Mouse (Mus musculus): ENCODE results near the gene Ppp2r5a.
A peak's percentile ranks its signal among the peaks of the same experiment; 100 is the strongest.

Gene Ppp2r5a

DNA sequence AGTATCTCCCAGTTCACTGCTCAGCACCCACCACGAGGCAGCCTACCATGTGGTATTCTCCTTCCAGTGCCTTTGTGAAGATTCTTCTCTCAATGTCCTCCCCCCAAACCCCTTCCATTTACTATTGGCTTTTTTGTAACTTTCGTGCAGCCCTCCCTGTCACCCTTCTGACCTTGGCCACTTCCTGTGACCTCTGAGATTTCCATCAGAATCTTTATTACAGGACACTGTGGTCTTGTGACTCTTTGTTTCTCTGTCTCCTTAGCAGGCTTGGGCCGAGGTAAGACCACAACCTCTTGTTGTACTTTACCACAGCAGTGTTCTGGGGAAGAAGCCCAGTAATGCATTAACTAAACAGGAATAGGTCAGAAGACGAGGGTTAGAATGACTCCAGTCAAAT is 15.9 kb upstream of the Ppp2r5a start:
- DNase-seq (ENCODE audit: low read depth, low spot score) = peak; percentile 46

- DNase-seq (ENCODE audit: low read depth, low spot score) = no peak
Observed at GRCm38 (mm10) chr1:191417111-191417510, 14.0 kb upstream of the Ppp2r5a start.

DNA sequence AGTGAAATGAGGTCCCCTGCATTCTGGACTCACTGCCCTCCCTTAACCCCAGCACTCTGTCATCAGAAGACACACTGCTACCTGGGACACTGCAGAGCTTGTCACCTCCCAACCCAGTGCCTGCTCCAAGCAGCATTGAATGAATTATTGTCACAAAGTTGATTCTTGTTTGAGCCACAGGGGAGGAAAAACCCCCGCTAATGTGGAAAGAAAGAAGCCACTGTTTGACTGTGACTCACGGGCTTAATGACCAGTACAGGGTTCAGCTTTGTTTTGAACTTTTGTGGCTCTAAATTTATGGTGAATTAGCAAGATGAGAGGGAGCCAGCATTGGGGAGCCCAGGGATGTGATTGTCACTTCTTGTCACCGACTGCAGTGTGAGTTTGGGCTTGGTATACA is 13.5 kb upstream of the Ppp2r5a start:
- DNase-seq (ENCODE audit: low read depth, low spot score) = no peak

- DNase-seq (ENCODE audit: low read depth, low spot score) = no peak
Observed at GRCm38 (mm10) chr1:191414432-191414831, 11.4 kb upstream of the Ppp2r5a start.

- no peak for DNase-seq (ENCODE audit: low read depth, low spot score)
Observed at GRCm38 (mm10) chr1:191413691-191414415, 10.8 kb upstream of the Ppp2r5a start.

DNA sequence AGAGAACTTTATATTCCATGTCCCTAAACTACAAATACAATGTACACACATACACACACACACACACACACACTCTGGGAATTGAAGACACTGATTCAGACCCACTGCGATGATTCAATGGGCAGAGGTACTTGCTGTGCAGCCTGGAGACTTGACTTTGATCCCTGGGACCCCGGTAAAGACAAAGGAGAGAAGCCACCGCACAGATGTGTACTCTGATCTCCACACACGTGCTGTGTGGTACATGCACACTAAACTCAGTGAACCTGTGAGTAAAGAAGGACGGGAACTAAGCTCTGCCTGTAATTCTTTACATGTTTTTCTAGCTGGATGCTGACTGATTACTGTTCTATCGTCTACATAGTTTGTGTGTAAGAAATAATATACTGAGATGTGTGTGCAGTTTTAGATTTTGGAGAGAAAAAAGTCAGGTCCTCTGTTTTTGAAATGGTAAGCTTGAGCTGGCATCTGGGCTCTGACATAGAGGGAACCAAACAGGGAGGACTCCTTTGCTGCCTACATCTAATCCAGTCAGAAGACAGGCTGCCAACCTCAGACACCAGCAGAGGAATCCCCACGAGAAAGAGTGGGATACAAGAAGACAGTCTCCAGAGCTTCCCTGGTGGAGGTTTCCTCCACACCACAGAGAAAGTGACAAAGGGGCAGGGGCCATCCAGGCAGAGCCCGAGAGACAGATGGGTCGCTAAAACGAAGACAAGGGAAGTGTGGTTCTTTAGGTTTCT is 7.4 kb upstream of the Ppp2r5a start:
- no peak for DNase-seq (ENCODE audit: low read depth, low spot score)

GRCm38 (mm10) chr1:191407246-191407645 is 4.2 kb upstream of the Ppp2r5a start:
- DNase-seq (ENCODE audit: low read depth, low spot score) = no peak

DNA sequence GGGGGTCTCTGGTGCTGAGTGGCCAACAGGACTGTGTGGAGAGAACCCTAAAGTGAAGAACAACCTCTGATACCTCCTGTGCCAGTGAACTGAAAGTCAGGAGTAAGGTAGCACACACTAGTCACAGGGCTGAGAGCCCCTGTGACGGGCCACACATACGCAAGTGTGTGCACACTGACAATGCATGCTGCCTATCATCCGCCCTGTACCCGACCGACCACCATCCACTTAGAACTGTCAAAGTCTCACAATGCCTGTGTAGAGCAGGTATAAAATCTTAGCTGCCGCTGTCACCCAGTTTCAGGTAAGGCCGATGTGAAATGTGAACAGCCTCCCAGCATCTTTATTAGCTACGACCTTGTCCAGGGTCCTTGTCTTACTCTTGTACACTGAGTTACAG is 3.4 kb upstream of the Ppp2r5a start:
- DNase-seq (ENCODE audit: low read depth, low spot score) = no peak

DNA sequence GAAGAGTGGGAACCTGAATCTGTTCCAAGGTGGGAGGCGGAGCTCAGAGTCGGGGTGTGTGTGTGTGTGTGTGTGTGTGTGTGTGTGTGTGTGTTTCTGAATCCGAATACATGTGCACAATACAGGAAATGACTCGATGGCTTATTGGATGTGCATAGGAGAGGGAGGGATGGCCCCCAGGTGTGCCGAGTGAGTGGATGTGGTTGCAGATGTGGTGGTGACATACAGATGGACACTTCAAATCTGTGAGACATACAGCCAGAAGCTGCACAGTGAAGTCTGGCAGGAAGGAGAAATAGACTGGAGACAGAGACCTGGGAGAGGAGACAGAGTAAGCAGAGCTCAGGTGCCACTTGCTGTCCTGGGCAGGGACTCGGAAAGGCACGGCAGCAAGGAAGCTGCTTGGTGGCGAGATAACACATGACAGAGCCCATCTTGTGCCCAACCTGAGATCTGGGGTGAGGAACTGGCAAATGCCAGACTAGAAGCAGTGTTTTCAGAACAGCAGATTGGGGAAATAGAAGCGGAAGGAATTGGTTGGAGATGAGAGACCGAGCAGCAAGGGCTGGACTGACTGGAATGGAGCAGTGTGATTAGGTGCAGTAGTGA is 1.8 kb upstream of the Ppp2r5a start:
- DNase-seq (ENCODE audit: low read depth, low spot score) = no peak

- DNase-seq (ENCODE audit: low read depth, low spot score) = no peak
Observed at GRCm38 (mm10) chr1:191404301-191404700, 1.2 kb upstream of the Ppp2r5a start.

DNA sequence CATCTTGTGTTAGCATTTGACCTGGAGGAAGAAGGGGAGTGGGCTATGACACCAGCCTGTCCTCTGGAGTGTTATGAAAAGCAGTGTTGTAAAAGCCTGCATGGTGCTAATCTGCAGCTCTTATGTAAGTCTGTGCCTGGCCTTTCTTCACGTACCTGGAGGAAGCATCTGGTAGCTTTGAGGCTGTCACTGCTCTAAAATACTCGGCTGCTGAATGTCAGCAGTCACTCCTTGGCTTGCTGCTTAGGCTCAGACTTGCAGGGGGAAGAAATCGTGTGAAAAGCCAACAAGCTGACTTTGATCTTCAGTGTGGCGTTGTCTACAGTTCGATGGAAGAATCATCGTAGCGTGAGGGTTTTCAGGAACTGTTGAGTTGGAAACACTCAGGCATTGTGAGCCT is 566 bp downstream of the Ppp2r5a start:
- DNase-seq (ENCODE audit: low read depth, low spot score) = no peak

DNA sequence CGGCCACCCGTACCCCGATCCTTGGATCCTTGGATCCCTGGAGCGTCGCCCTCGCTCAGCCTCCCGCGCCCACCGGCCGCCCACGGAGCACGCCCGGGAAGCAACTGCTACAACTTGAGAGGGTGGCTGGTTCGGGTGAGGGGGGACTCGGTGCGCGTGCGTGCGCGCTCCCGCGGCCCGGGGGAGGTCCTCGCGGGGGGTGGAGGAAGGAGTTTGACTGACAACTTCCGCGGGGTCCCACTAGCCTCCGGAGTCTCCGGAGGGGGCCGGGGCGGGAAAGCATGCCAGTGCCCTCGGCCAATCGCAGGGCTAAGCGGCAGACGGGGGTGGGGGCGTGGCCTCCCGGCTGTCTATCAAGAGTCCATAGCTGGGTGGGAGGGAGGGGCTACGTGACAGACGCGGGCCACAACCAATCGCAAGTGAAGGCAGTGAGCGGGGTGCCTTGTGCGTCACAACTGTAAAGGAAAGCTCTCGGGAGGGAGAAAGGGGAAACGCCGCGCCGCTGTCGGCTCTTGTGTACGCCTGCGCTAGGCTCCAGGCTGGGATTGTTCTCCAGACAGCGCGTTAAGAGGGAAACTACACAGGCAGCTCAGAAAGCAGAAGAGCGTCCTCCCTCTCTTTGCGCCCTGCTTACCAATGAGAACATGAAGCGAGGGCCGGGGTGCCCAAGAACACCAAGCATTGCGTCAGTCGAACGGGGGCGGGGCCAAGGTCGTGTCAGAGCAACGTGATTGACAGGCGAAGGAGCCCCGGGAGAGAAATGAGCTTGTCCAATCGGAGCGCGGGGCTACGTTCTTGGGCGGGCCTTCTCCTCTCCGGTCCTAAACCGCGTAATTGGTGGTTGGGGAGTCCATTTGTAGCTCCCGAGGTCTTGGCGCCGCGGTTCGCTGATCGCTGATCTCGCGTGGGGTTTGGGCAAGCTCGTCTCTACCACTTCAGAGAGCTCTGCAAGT is 5.9 kb downstream of the Ppp2r5a start:
- DNase-seq (ENCODE audit: low read depth, low spot score) = peak; percentile 100

DNA sequence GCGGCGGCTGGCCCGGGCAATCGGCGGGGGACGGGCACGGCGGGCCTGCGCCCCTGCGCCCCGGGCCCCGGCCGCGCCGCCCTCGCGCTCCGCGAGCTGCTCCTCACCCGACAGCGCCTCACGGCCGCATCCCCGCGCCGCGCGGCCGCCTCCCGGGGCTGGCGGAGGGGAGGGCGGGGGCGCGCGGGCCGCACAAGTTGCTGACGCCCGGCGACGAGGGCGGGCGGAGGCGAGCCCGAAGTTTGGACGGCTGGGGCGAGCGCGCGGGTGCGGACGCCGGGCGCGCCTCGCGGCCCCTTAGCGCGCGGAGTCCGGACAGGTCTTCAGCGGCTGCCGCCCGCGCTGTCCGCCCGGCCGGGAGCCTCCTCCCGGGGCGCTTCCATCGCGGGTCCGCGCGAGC is 6.6 kb downstream of the Ppp2r5a start:
- DNase-seq (ENCODE audit: low read depth, low spot score) = no peak

GRCm38 (mm10) chr1:191395871-191396433 is 7.1 kb downstream of the Ppp2r5a start:
- DNase-seq (ENCODE audit: low read depth, low spot score) = peak; percentile 72

DNA sequence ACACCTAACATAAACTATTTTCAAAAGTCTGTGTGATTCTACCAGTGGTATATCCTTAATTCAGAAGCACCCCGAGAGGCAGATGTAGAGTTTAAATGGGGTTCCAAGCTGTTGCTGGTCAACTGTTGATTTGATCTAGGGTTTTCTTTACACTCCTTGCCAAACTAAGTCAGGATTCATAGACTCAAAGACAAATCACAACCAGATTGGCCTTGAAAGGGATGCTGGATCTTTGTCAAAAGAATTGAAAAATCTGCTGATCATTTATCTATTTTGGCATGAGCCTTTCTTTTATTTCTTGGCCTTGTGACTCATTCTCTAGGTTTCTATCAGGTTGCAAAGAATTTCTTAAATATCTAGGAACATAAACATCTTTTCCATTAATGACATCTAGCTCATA is 7.9 kb downstream of the Ppp2r5a start:
- DNase-seq (ENCODE audit: low read depth, low spot score) = no peak

DNA sequence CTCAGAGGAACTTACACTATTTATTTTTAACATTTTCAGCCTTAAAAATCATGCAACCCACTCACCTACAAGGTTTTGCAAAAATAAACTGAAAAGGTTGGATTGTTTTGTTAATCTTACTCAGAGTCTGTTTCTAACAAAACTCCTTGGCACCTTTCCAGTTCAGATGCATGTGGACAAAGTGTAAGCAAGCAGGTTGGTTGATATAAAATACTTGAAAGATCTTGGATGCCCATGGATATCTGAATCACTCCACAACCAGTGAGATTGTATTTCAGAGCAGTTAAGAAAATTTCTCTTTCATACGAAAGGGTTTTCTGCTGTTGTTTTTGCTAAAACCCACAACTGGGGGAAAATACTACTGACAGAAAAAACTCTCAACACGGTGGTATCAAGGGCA is 8.9 kb downstream of the Ppp2r5a start:
- no peak for DNase-seq (ENCODE audit: low read depth, low spot score)

DNA sequence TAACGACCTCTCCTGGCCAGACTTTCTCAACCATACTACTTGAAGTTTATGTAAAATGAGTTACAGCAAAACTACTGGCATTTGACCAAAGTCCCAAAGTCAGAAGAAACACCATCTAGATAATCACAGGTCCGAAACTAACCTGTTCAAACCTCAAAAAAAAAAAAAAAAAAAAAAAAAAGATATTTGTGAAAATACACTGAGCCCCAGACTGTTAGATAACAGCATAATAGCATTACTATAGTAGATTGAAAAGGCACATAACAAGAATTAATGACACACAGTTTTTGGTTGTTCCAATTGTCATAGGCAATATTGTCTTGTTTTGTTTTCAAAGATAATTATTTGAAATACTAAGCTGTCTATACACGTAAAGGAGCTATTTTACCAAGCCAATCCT is 9.5 kb downstream of the Ppp2r5a start:
- DNase-seq (ENCODE audit: low read depth, low spot score) = no peak

DNA sequence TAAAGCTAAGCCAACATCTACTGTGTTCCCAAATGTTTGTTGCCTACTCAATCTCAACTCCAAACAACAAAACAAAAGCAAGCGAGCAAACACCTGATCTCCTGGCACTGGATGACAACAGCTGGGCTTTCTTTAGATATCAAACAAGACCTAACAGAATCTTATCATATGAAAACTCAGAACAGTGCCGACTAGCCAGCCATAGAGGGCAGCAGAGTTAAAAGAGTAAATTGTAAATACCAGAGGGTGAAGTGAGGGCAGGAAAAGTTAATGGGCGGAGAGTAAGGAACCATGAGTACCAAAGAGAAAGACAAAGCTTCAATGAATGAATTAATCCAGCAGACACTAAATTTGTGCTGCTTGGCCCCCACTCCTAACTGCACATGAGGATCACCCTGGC is 11.8 kb downstream of the Ppp2r5a start:
- peak; percentile 76 for DNase-seq (ENCODE audit: low read depth, low spot score)

- DNase-seq (ENCODE audit: low read depth, low spot score) = no peak
Observed at GRCm38 (mm10) chr1:191384786-191385430, 18.2 kb downstream of the Ppp2r5a start.

GRCm38 (mm10) chr1:191381955-191382736 is 20.9 kb downstream of the Ppp2r5a start:
- no peak for DNase-seq (ENCODE audit: low read depth, low spot score)
